Mouse (Mus musculus): Measurements from ENCODE around the gene Cfdp1.

The Cfdp1 gene

GRCm38 (mm10) chr8:111789639-111790038, 64.5 kb downstream of the Cfdp1 start:
- DNase-seq = no peak

GRCm38 (mm10) chr8:111789200-111789599, 64.9 kb downstream of the Cfdp1 start:
- no peak for DNase-seq

GRCm38 (mm10) chr8:111788497-111788896, 65.6 kb downstream of the Cfdp1 start:
- no peak for DNase-seq

GRCm38 (mm10) chr8:111788085-111788484, 66.0 kb downstream of the Cfdp1 start:
- DNase-seq = no peak

- no peak for DNase-seq
Observed at GRCm38 (mm10) chr8:111787683-111788082, 66.4 kb downstream of the Cfdp1 start.

GRCm38 (mm10) chr8:111786701-111787588, 67.1 kb downstream of the Cfdp1 start:
- DNase-seq = peak; percentile 66

GRCm38 (mm10) chr8:111786116-111786515, 68.0 kb downstream of the Cfdp1 start:
- no peak for DNase-seq

- no peak for DNase-seq
Observed at GRCm38 (mm10) chr8:111782671-111783394, 71.3 kb downstream of the Cfdp1 start.

- no peak for DNase-seq
Observed at GRCm38 (mm10) chr8:111782161-111782560, 71.9 kb downstream of the Cfdp1 start.

- DNase-seq = no peak
Observed at GRCm38 (mm10) chr8:111780697-111781424, 73.2 kb downstream of the Cfdp1 start.

- no peak for DNase-seq
Observed at GRCm38 (mm10) chr8:111779690-111780089, 74.4 kb downstream of the Cfdp1 start.

GRCm38 (mm10) chr8:111778801-111779200, 75.3 kb downstream of the Cfdp1 start:
- DNase-seq = no peak

- no peak for DNase-seq
Observed at GRCm38 (mm10) chr8:111776492-111776891, 77.6 kb downstream of the Cfdp1 start.

- DNase-seq = no peak
Observed at GRCm38 (mm10) chr8:111775766-111776165, 78.3 kb downstream of the Cfdp1 start.

- DNase-seq = no peak
Observed at GRCm38 (mm10) chr8:111773476-111773875, 80.6 kb downstream of the Cfdp1 start.

GRCm38 (mm10) chr8:111773057-111773456, 81.0 kb downstream of the Cfdp1 start:
- DNase-seq = no peak

- DNase-seq = no peak
Observed at GRCm38 (mm10) chr8:111772083-111772482, 82.0 kb downstream of the Cfdp1 start.

GRCm38 (mm10) chr8:111771625-111772020, 82.5 kb downstream of the Cfdp1 start:
- DNase-seq = no peak

GRCm38 (mm10) chr8:111770958-111771624, 83.0 kb downstream of the Cfdp1 start:
- DNase-seq = peak; percentile 72

GRCm38 (mm10) chr8:111769764-111770428, 84.2 kb downstream of the Cfdp1 start:
- peak; percentile 53 for DNase-seq

- DNase-seq = no peak
Observed at GRCm38 (mm10) chr8:111769296-111769695, 84.8 kb downstream of the Cfdp1 start.

- DNase-seq = no peak
Observed at GRCm38 (mm10) chr8:111768651-111769050, 85.4 kb downstream of the Cfdp1 start.

Measured in retina, postnatal 1 day (tissue).